Mouse (Mus musculus): ENCODE results near the gene Slc38a3. TPM values are rescaled to one million over a fixed set of nuclear protein-coding genes. Genes with fewer than 3 reads are reported as not detected.

The Slc38a3 gene
- polyA plus RNA-seq, 1 experiment from 2014 or later, result 3.5 TPM

- Histone ChIP-seq H3K4me3 (replicated peaks) (no peak overlapping the region), H3K9ac (replicated peaks) (no peak overlapping the region), H3K9me3 (no peaks in the 10 kb centered on the region), H3K27me3 (peaks cover 43% of the 10 kb centered on the region), H3K4me2 (no peak overlapping the region), H3K36me3 (no peaks in the 10 kb centered on the region), H3K27ac (no peak overlapping the region), H3K4me1 (replicated peaks) (peaks cover 34% of the 10 kb centered on the region)
- whole genome bisulfite sequencing, result 88% methylated on average over 7 of the region's 7 CpGs
- ATAC-seq (ENCODE audit: insufficient number of reproducible peaks, insufficient read depth, low FRiP score, low TSS enrichment, low read depth), result no peak
Observed at GRCm38 (mm10) chr9:107665308-107665707, 4.0 kb downstream of the Slc38a3 start.

- no peak overlapping the region for H3K9ac ChIP-seq (replicated peaks)
- H3K9me3 ChIP-seq, result no peaks in the 10 kb centered on the region
- H3K4me3 ChIP-seq (replicated peaks), result no peak overlapping the region
- H3K4me1 ChIP-seq (replicated peaks), result peaks cover 30% of the 10 kb centered on the region
- H3K27me3 ChIP-seq, result peaks cover 36% of the 10 kb centered on the region
- H3K27ac ChIP-seq, result no peak overlapping the region
- WGBS, result 71% methylated on average over 9 of the region's 9 CpGs
- ATAC-seq (ENCODE audit: insufficient number of reproducible peaks, insufficient read depth, low FRiP score, low TSS enrichment, low read depth), result no peak
- no peak overlapping the region for H3K4me2 ChIP-seq
- no peaks in the 10 kb centered on the region for H3K36me3 ChIP-seq
Observed at GRCm38 (mm10) chr9:107663525-107663924, 5.8 kb downstream of the Slc38a3 start.

- no peak overlapping the region for H3K27ac ChIP-seq
- H3K4me3 ChIP-seq (replicated peaks), result no peak overlapping the region
- no peaks in the 10 kb centered on the region for H3K9me3 ChIP-seq
- peaks cover 25% of the 10 kb centered on the region for H3K27me3 ChIP-seq
- WGBS, result 69% methylated on average over 8 of the region's 8 CpGs
- no peak overlapping the region for H3K4me2 ChIP-seq
- peaks cover 18% of the 10 kb centered on the region for H3K4me1 ChIP-seq (replicated peaks)
- ATAC-seq (ENCODE audit: insufficient number of reproducible peaks, insufficient read depth, low FRiP score, low TSS enrichment, low read depth), result no peak
- H3K9ac ChIP-seq (replicated peaks), result no peak overlapping the region
- H3K36me3 ChIP-seq, result no peaks in the 10 kb centered on the region
Observed at GRCm38 (mm10) chr9:107662342-107662741, 7.0 kb downstream of the Slc38a3 start.

GRCm38 (mm10) chr9:107660777-107661176 is 8.6 kb downstream of the Slc38a3 start:
- Histone ChIP-seq H3K4me1 (replicated peaks) (peaks cover 4% of the 10 kb centered on the region), H3K4me3 (replicated peaks) (no peak overlapping the region), H3K4me2 (no peak overlapping the region), H3K9ac (replicated peaks) (no peak overlapping the region), H3K27ac (no peak overlapping the region), H3K9me3 (no peaks in the 10 kb centered on the region), H3K27me3 (peaks cover 10% of the 10 kb centered on the region), H3K36me3 (no peaks in the 10 kb centered on the region)
- WGBS, result 67% methylated on average over 3 of the region's 3 CpGs
- ATAC-seq (ENCODE audit: insufficient number of reproducible peaks, insufficient read depth, low FRiP score, low TSS enrichment, low read depth), result no peak

GRCm38 (mm10) chr9:107659961-107660360 is 9.4 kb downstream of the Slc38a3 start:
- no peaks in the 10 kb centered on the region for H3K36me3 ChIP-seq
- 0 out of 2 replicates have a peak overlapping the region, but pooled peaks have one; percentile 23 for H3K9ac ChIP-seq (replicated peaks)
- peaks cover 4% of the 10 kb centered on the region; the same call in 1 of the 2 replicates for H3K4me1 ChIP-seq (replicated peaks)
- no peak overlapping the region for H3K4me3 ChIP-seq (replicated peaks)
- no peak for ATAC-seq (ENCODE audit: insufficient number of reproducible peaks, insufficient read depth, low FRiP score, low TSS enrichment, low read depth)
- H3K27ac ChIP-seq, result no peak overlapping the region
- 0 out of 2 replicates have a peak, but pooled peaks cover 2% of the 10 kb centered on the region for H3K27me3 ChIP-seq
- 76% methylated on average over 3 of the region's 3 CpGs for WGBS
- no peaks in the 10 kb centered on the region for H3K9me3 ChIP-seq
- H3K4me2 ChIP-seq, result no peak overlapping the region

GRCm38 (mm10) chr9:107659551-107659950 is 9.8 kb downstream of the Slc38a3 start:
- ATAC-seq (ENCODE audit: insufficient number of reproducible peaks, insufficient read depth, low FRiP score, low TSS enrichment, low read depth), result no peak
- Histone ChIP-seq H3K4me2 (no peak overlapping the region), H3K27me3 (no peaks in the 10 kb centered on the region), H3K9me3 (no peaks in the 10 kb centered on the region), H3K27ac (no peak overlapping the region), H3K36me3 (no peaks in the 10 kb centered on the region), H3K4me3 (replicated peaks) (no peak overlapping the region), H3K9ac (replicated peaks) (0 out of 2 replicates have a peak overlapping the region, but pooled peaks have one; percentile 23), H3K4me1 (replicated peaks) (peaks cover 4% of the 10 kb centered on the region; the same call in 1 of the 2 replicates)
- 88% methylated on average over 10 of the region's 10 CpGs for WGBS

DNA sequence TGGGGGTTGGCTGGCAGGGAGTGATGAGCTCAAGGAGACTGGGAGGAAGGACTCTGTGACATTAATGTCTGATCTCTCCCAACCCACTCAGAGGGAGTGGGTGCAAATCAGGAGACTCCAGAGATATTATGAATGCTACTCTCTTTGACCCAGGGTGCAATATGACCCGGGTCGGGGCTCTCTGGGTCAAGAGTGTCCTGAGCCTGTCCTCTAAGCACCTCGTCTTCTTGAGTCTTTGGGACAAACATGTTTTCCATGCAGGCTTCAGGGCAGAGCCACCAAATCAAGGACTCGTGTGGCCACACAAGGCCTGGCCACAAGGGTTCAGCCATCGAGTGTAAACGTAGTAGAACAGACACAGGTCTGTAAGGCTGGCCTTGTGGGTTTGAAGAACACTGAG is 11.2 kb downstream of the Slc38a3 start:
- Histone ChIP-seq H3K4me1 (replicated peaks) (no peaks in the 10 kb centered on the region), H3K9ac (replicated peaks) (no peak overlapping the region), H3K4me2 (no peak overlapping the region), H3K4me3 (replicated peaks) (no peak overlapping the region), H3K9me3 (no peaks in the 10 kb centered on the region), H3K27ac (no peak overlapping the region), H3K27me3 (no peaks in the 10 kb centered on the region), H3K36me3 (no peaks in the 10 kb centered on the region)
- no peak for ATAC-seq (ENCODE audit: insufficient number of reproducible peaks, insufficient read depth, low FRiP score, low TSS enrichment, low read depth)
- WGBS, result 85% methylated on average over 6 of the region's 6 CpGs

DNA sequence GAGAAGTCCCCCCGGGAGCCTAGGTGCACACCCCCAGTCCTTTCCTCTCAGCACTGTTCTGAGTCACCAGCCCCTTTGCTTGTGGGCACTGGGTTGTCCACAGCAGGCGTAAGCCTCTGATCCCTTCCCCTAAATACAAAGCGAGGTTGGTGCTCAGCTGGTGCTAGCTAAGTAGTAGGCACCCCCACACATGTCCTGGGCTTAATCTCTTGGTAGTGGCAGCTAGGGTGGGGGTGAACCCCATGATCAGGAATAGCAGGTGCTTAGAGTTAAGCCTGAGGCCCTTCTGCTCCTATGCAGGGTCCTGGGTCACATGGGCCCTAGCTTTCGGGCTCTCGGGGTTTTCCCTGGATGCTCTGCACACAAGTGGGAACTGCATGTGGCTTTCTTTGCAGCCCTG is 12.2 kb downstream of the Slc38a3 start:
- Histone ChIP-seq H3K9ac (replicated peaks) (no peak overlapping the region), H3K4me1 (replicated peaks) (no peaks in the 10 kb centered on the region), H3K36me3 (no peaks in the 10 kb centered on the region), H3K4me2 (no peak overlapping the region), H3K9me3 (no peaks in the 10 kb centered on the region), H3K27me3 (no peaks in the 10 kb centered on the region), H3K4me3 (replicated peaks) (no peak overlapping the region), H3K27ac (no peak overlapping the region)
- WGBS, result 85% methylated on average over 5 of the region's 5 CpGs
- ATAC-seq (ENCODE audit: insufficient number of reproducible peaks, insufficient read depth, low FRiP score, low TSS enrichment, low read depth), result no peak

- H3K4me2 ChIP-seq, result no peak overlapping the region
- ATAC-seq (ENCODE audit: insufficient number of reproducible peaks, insufficient read depth, low FRiP score, low TSS enrichment, low read depth), result no peak
- no peaks in the 10 kb centered on the region for H3K9me3 ChIP-seq
- H3K27ac ChIP-seq, result no peak overlapping the region
- H3K4me3 ChIP-seq (replicated peaks), result no peak overlapping the region
- no peaks in the 10 kb centered on the region for H3K27me3 ChIP-seq
- H3K9ac ChIP-seq (replicated peaks), result no peak overlapping the region
- H3K36me3 ChIP-seq, result no peaks in the 10 kb centered on the region
- WGBS, result 81% methylated on average over 4 of the region's 4 CpGs
- H3K4me1 ChIP-seq (replicated peaks), result peaks cover 17% of the 10 kb centered on the region
Observed at GRCm38 (mm10) chr9:107654585-107654984, 14.7 kb downstream of the Slc38a3 start.

- Histone ChIP-seq H3K27ac (no peak overlapping the region), H3K9ac (replicated peaks) (no peak overlapping the region), H3K4me1 (replicated peaks) (peaks cover 17% of the 10 kb centered on the region), H3K9me3 (no peaks in the 10 kb centered on the region), H3K27me3 (no peaks in the 10 kb centered on the region), H3K4me3 (replicated peaks) (no peak overlapping the region), H3K36me3 (no peaks in the 10 kb centered on the region), H3K4me2 (no peak overlapping the region)
- ATAC-seq (ENCODE audit: insufficient number of reproducible peaks, insufficient read depth, low FRiP score, low TSS enrichment, low read depth), result no peak
- 81% methylated on average over 2 of the region's 2 CpGs for whole genome bisulfite sequencing
Observed at GRCm38 (mm10) chr9:107653474-107653873, 15.9 kb downstream of the Slc38a3 start.

DNA sequence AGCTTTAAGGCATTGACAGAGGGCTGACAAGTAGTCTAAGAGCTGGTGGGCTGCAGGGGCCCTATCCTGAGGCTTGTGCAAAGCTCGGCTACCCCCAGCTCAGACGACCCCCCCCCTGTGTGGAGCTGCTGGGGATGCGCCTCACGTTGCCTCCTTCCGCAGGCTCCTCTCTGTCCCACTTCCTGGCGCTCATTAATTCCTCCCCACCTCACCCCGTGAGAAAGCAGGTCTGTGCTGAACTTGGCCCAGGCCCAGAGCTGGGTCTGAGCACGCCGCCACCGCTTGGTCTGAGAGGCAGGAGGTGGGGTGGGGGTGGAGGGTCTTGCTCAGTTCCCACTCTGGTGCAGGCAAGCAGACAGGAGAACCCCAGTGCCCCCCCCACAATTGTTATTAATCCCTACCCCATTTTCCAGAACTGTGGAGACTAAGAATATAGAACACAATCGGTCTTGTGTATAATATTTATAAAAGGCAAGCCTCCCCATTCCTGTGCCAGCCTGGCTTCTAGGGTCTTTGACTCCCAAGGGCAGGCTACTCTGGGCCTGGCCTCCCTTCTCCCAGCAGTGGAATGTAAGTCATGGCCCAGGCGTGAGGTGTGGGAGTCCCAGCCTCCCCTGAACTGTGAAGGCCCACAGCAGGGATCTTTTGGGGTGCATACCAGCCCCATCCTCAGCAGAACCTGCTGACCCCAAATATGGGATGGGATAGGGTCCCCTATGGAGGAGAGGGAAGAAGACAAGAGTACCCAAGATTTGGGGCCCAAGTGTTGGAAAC is 18.4 kb downstream of the Slc38a3 start:
- Histone ChIP-seq H3K27ac (peak overlapping the region; percentile 37; the same call in 1 of the 2 replicates), H3K4me1 (replicated peaks) (peaks cover 17% of the 10 kb centered on the region), H3K4me2 (0 out of 2 replicates have a peak overlapping the region, but pooled peaks have one; percentile 17), H3K9ac (replicated peaks) (peak overlapping the region; percentile 37; the same call in 1 of the 2 replicates), H3K9me3 (no peaks in the 10 kb centered on the region), H3K4me3 (replicated peaks) (no peak overlapping the region), H3K36me3 (no peaks in the 10 kb centered on the region), H3K27me3 (no peaks in the 10 kb centered on the region)
- no peak for ATAC-seq (ENCODE audit: insufficient number of reproducible peaks, insufficient read depth, low FRiP score, low TSS enrichment, low read depth)
- WGBS, result 36% methylated on average over 12 of the region's 12 CpGs

Data from limb, embryonic 12.5 days (tissue).